Mouse (Mus musculus): ENCODE results near the gene Gabrb3. TPM values are rescaled to one million over a fixed set of nuclear protein-coding genes. Genes with fewer than 3 reads are reported as not detected.

Gene Gabrb3
- polyA plus RNA-seq, 1 experiment = 249 TPM

DNA sequence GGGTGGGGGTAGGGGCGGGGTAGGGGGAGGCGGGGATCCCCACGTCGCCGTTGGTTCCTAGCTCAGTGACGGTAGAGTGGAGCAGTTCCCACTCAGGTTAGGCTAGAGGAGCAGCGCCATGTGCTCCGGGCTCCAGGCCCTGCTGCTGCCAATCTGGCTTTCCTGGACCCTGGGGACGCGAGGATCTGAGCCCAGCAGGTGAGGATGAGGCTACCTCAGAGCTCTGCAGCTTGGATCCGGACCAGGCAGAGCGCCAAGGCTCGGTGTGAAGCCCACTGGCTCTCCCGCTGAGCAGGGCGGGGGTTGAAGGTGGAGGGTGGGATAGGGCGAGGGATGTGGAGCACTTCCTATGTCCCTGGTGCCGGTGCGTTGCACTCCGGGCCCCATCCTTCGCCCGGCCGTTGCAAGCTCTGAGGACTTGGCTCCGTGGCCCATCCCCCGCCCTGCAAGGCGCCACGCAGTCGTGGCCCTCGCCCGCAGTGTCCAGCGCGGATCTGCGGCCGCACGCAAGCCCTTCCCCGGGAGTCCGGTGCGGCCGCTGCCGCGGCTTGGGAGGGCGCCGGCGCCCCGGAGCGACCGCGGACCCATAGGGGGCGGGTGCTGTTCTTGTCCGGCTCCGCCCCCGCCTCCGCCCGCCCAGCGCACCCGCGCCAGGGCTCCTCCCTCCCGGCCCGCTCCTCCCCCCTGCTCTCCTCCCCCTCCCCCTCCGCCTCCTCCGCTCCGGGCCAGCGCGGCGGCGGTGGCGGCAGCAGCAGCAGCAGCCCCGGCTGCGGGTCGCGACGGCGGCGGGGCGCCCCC lies 171.2 kb downstream of the Gabrb3 start:
- peak overlapping the region; percentile 90 for H3K27ac ChIP-seq (ENCODE audit: insufficient read depth, low read depth, low read length)
- peak overlapping the region; percentile 90 for H3K4me3 ChIP-seq (ENCODE audit: insufficient read depth, low read depth, low read length)
- no peaks in the 10 kb centered on the region for H3K4me1 ChIP-seq (ENCODE audit: control insufficient read depth, insufficient read depth, low read length)
- WGBS = under 1% methylated on average over 68 of the region's 74 CpGs
- no peak for TF ChIP-seq CTCF (IDR thresholded peaks at IDR 0.05; ENCODE audit: insufficient read depth, low read depth, low read length)
- peak; percentile 78 for TF ChIP-seq POLR2A (IDR thresholded peaks at IDR 0.05; ENCODE audit: insufficient read depth, low read depth, low read length)

DNA sequence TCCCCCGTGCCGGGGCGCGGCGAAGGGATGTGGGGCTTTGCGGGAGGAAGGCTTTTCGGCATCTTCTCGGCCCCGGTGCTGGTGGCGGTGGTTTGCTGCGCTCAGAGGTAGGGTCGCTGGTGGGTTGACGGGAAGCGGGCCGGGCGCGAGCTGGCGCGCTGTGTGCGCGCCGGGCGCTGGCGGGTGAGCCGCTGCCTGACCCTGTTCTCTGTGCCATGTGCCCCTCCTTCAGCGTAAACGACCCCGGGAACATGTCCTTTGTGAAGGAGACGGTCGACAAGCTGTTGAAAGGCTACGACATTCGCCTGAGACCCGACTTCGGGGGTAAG lies 171.7 kb downstream of the Gabrb3 start:
- TF ChIP-seq CTCF (IDR thresholded peaks at IDR 0.05; ENCODE audit: insufficient read depth, low read depth, low read length) = no peak
- TF ChIP-seq POLR2A (IDR thresholded peaks at IDR 0.05; ENCODE audit: insufficient read depth, low read depth, low read length) = no peak
- Histone ChIP-seq H3K4me3 (ENCODE audit: insufficient read depth, low read depth, low read length) (peak overlapping the region; percentile 90), H3K27ac (ENCODE audit: insufficient read depth, low read depth, low read length) (peak overlapping the region; percentile 90), H3K4me1 (ENCODE audit: control insufficient read depth, insufficient read depth, low read length) (no peaks in the 10 kb centered on the region)
- whole genome bisulfite sequencing = under 1% methylated on average over 34 of the region's 34 CpGs

DNA sequence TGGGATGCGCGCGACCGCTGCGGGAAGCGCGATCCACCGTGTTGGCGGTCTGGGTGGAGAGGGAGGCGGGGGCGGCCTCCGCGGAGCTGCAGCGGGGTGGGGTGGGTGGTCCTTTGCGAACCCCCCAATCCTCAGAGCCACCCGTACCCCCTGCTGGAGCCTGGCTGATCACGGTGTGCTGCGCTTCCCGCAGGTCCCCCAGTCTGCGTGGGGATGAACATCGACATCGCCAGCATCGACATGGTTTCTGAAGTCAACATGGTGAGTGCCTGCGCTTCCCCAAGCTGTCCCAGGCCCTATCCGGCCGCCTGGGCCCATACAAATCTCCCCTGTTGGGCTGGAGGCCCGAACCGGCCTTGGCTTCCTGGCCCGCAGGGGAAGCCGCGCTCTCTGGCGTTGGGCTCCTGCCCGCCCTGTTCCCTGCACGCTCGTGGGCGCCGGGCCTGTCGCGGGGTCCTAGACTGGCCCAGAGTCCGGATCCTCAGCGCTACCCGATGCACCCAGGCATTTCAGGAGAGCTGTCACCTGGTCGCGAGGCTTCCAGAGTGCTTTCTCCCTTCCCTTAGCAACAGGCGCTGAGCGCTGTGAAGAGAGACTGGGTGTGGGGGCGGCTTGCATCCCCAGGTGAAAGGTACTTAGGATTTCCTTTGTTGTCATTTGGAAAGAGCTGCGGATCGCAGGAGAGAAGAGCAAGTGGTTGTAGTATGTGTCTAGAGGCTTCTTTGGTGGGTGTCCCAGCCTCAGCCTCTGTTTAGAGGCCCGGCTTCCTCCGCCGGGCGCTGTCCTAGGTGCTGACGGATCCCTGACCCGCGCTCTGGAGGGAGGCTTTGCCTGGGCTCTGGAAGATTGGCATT lies 172.3 kb downstream of the Gabrb3 start:
- under 1% methylated on average over 56 of the region's 56 CpGs for WGBS
- H3K27ac ChIP-seq (ENCODE audit: insufficient read depth, low read depth, low read length) = peak overlapping the region; percentile 90
- TF ChIP-seq POLR2A (IDR thresholded peaks at IDR 0.05; ENCODE audit: insufficient read depth, low read depth, low read length) = no peak; the same call in 1 of the 2 replicates
- no peak for TF ChIP-seq CTCF (IDR thresholded peaks at IDR 0.05; ENCODE audit: insufficient read depth, low read depth, low read length)
- peak overlapping the region; percentile 90 for H3K4me3 ChIP-seq (ENCODE audit: insufficient read depth, low read depth, low read length)
- no peaks in the 10 kb centered on the region for H3K4me1 ChIP-seq (ENCODE audit: control insufficient read depth, insufficient read depth, low read length)

DNA sequence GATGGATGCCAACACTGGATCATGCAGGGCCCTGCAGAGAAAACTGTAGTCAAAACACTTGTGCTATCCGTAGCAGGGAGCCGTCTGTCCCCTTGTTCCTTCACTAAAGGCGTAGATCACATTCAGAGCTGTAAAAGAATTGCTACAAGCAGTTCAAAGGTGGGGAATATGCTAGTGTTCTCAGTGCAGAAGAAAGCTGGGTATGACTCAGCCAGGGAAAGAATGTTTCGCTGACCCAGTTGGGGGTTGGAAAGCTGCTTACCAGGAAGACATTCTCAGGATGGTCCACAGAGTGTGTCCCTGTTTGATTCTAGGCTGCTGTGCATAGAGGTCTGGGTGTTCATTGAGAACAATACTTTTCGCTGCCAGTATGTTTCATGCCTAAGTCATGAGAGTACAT lies 177.8 kb downstream of the Gabrb3 start:
- 37% methylated on average over 5 of the region's 5 CpGs for WGBS
- Histone ChIP-seq H3K4me1 (ENCODE audit: control insufficient read depth, insufficient read depth, low read length) (peaks cover 2% of the 10 kb centered on the region; the same call in 1 of the 2 replicates), H3K27ac (ENCODE audit: insufficient read depth, low read depth, low read length) (0 out of 2 replicates have a peak overlapping the region, but pooled peaks have one; percentile 12), H3K4me3 (ENCODE audit: insufficient read depth, low read depth, low read length) (no peak overlapping the region)
- TF ChIP-seq CTCF (IDR thresholded peaks at IDR 0.05; ENCODE audit: insufficient read depth, low read depth, low read length) (no peak), POLR2A (IDR thresholded peaks at IDR 0.05; ENCODE audit: insufficient read depth, low read depth, low read length) (no peak)

DNA sequence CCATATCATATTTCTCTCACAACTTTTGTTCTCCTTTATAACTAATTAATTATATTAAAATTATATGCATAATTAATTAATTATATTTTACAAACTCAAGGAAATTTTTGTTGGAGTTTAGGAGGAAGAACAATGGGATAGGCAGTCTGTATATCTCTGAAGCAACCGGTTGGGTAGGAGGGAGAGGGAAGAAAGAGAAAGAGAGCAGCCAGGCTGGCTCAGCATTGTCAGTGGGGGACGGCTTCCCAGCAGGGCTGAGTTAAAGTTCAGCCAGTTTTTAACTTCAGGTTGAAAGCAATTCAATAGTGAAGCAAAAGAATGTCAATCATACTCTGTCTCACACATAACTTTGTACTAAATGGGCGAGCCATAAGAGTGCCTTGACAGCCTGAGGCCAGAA lies 199.2 kb downstream of the Gabrb3 start:
- TF ChIP-seq POLR2A (IDR thresholded peaks at IDR 0.05; ENCODE audit: insufficient read depth, low read depth, low read length) = no peak
- no peak for TF ChIP-seq CTCF (IDR thresholded peaks at IDR 0.05; ENCODE audit: insufficient read depth, low read depth, low read length)
- 38% methylated on average over 3 of the region's 3 CpGs for WGBS

DNA sequence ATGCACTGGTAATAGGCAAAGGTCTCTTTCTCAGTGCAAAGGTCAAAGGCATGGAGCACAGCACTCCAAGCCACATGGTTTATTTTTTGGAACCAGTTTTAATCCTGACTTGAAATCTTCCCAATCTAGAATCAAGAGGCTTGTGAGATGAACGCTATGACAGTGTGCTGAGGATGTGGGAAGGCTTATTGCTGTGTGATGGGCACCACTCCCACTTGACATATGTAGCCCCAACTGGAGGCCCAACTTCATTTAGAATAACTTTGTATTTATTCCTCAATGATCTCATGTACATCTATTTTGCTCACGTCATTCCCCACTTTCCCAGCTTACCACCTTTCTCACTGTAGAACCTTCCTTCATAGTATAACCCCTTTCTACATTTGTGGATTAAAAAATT lies 200.5 kb downstream of the Gabrb3 start:
- Histone ChIP-seq H3K4me1 (ENCODE audit: control insufficient read depth, insufficient read depth, low read length) (peaks cover 4% of the 10 kb centered on the region; the same call in 1 of the 2 replicates), H3K27ac (ENCODE audit: insufficient read depth, low read depth, low read length) (no peak overlapping the region), H3K4me3 (ENCODE audit: insufficient read depth, low read depth, low read length) (no peak overlapping the region)
- TF ChIP-seq POLR2A (IDR thresholded peaks at IDR 0.05; ENCODE audit: insufficient read depth, low read depth, low read length) = no peak
- no peak for TF ChIP-seq CTCF (IDR thresholded peaks at IDR 0.05; ENCODE audit: insufficient read depth, low read depth, low read length)
- WGBS = 82% methylated on average over 2 of the region's 2 CpGs

More for the DNA sequence above, 199.2 kb downstream of the Gabrb3 start:
- no peak overlapping the region for H3K4me3 ChIP-seq (ENCODE audit: insufficient read depth, low read depth, low read length)
- no peak overlapping the region for H3K27ac ChIP-seq (ENCODE audit: insufficient read depth, low read depth, low read length)
- H3K4me1 ChIP-seq (ENCODE audit: control insufficient read depth, insufficient read depth, low read length) = peaks cover 4% of the 10 kb centered on the region; the same call in 1 of the 2 replicates

DNA sequence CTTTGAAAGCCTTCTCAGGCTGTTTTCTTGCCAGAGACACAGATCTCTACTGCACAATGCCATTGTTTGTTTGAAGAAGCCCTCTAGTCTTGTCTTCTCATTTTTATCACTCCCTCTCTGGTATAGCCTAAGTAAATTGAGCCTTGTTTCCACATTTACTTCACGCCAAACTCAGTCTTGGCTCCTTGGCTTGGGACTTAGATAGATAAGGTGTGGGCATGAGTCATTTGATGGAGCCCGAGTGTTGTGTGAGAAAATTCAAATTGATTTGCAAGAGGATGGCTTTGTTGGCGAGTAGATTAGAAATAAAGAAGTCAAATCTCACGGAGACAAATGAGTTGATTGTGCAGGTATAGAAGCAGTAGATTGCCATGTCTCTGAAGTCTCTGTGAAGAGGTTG lies 204.2 kb downstream of the Gabrb3 start:
- no peak overlapping the region for H3K4me3 ChIP-seq (ENCODE audit: insufficient read depth, low read depth, low read length)
- TF ChIP-seq POLR2A (IDR thresholded peaks at IDR 0.05; ENCODE audit: insufficient read depth, low read depth, low read length) (no peak), CTCF (IDR thresholded peaks at IDR 0.05; ENCODE audit: insufficient read depth, low read depth, low read length) (no peak)
- H3K4me1 ChIP-seq (ENCODE audit: control insufficient read depth, insufficient read depth, low read length) = peaks cover under 1% of the 10 kb centered on the region; the same call in 1 of the 2 replicates
- 65% methylated on average over 4 of the region's 4 CpGs for WGBS
- no peak overlapping the region for H3K27ac ChIP-seq (ENCODE audit: insufficient read depth, low read depth, low read length)

DNA sequence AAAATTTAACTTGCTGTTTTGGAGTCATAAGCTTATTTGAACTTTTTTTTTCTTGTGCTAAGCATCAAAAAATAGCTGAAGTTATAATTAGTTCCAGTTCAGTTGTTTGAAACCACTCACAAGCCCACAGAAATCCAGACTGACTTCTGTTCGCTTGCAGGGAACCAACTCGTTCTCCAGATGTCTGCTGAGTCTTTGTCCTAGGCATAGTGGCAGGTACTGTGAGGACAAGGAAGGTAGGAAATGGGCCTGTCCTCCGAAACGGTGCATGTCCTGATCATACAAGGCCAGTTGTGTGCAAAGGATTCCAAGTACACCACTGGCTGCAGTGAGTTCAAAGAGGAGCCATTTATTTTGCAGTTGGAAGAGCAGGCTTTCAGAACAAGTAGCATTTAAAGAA lies 215.5 kb downstream of the Gabrb3 start:
- Histone ChIP-seq H3K4me3 (ENCODE audit: insufficient read depth, low read depth, low read length) (no peak overlapping the region), H3K4me1 (ENCODE audit: control insufficient read depth, insufficient read depth, low read length) (0 out of 2 replicates have a peak, but pooled peaks cover 3% of the 10 kb centered on the region), H3K27ac (ENCODE audit: insufficient read depth, low read depth, low read length) (no peak overlapping the region)
- WGBS = 48% methylated on average over 4 of the region's 4 CpGs
- TF ChIP-seq POLR2A (IDR thresholded peaks at IDR 0.05; ENCODE audit: insufficient read depth, low read depth, low read length) (no peak), CTCF (IDR thresholded peaks at IDR 0.05; ENCODE audit: insufficient read depth, low read depth, low read length) (no peak)

DNA sequence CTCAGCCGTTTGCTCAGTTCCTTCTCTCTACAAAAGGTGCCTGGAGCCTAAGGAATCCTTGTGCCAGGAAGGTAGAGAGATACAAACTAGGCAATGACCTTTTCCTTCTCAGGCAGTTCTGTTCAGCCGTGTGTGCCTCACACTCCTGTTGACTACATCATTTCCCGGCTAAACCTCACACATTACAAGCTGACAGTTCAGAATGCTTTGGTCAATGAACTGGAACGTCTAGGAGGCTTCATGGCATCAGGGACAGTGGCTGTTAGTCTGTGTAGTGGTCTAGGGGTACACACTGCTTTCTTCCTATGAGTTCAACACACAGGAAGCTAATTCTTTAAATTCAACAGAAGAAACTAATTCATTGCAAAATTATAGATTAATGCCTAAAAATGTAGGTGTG lies 216.2 kb downstream of the Gabrb3 start:
- TF ChIP-seq POLR2A (IDR thresholded peaks at IDR 0.05; ENCODE audit: insufficient read depth, low read depth, low read length) (no peak), CTCF (IDR thresholded peaks at IDR 0.05; ENCODE audit: insufficient read depth, low read depth, low read length) (no peak)
- 0 out of 2 replicates have a peak, but pooled peaks cover 3% of the 10 kb centered on the region for H3K4me1 ChIP-seq (ENCODE audit: control insufficient read depth, insufficient read depth, low read length)
- 46% methylated on average over 4 of the region's 4 CpGs for WGBS
- H3K4me3 ChIP-seq (ENCODE audit: insufficient read depth, low read depth, low read length) = no peak overlapping the region
- H3K27ac ChIP-seq (ENCODE audit: insufficient read depth, low read depth, low read length) = peak overlapping the region; percentile 1; the same call in 1 of the 2 replicates
